Mouse (Mus musculus) kidney, postnatal 25 days (tissue): ENCODE measurements around the gene Phox2b.

Experiments
- DNase-seq, 2 experiments: peaks; one replicate each; pipeline ENCODE4 v3.0.0; 2021; ENCODE audit warnings: mixed read lengths in 2 of 2

Gene Phox2b

GRCm38 (mm10) chr5:67090856-67091255, 8.2 kb downstream of the Phox2b start:
- no peak for DNase-seq

DNA sequence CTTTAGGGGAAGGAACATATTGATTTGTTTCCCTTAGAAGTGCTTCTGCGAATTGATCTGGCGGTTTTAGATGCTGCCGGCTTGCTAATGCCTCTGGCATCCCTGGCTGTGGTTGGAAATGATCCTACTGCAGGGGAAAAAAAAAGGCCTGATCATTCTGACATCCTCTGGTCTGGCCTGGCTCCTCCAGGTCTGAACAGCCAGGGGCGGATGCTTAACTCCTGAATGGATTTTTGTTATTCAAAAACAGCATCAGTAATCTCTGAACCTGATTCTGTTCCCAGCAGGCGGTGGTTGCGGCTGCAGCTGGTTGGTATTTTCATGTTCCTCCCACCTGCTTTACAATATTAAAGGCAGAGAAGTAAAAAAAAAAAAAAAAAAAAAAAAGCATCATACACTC, 16.0 kb downstream of the Phox2b start:
- DNase-seq, result no peak

DNA sequence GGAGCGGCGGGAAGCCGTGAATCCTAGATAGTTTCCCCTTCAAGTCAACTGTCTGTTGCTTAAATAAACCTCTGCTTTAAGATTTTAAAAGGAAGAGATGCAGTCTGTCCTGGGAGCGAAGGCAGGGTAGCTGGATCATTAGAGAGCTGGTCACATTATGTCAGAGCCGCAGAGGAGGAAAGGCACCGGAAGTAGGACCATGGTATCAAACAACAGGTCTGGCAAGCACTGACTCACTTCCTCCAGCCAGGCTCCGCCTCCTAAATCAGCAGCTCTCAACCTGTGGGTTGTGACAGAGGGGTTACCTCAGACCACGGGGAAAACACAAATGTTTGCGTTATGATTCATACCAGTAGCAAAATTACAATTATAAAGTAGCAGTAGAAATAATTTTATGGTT, 35.5 kb downstream of the Phox2b start:
- no peak for DNase-seq

DNA sequence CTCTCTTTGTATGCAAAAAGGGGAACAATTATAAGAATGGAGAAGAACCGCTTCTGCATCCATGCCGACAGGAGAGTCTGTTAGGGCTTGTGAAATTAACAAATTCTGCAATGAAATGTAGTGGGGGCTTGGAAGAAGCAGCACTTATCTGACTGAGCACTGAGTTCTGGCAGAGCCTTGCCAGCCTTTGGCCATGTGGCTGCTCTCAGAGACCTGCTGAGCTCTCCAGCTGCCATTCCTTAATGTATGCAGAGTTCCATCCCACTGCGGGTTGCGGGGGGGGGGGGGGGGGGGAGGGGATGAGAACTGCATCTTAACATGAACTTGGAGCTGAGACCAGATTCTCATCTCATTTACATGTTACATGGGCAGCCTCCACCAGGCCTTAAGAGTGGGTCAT, 38.6 kb downstream of the Phox2b start:
- DNase-seq, result no peak

DNA sequence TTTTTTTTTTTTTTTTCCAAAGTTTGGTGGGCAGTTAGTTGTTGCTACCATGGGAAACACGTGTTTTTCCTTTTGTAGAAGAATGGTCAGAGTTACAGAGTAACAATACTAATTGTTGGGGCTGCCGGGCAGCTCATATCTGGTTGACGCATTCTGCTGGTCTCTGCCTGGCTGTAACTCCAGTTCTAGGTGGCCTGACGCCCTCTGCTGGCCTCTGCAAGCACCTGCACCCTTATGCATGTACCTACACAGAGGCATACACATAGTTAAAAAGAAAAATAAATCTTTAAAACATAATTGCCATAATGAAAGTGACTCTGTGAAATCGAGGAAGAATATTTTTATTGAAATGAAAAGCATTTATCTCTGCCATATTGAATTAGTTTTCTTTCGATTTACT, 41.3 kb downstream of the Phox2b start:
- no peak for DNase-seq

DNA sequence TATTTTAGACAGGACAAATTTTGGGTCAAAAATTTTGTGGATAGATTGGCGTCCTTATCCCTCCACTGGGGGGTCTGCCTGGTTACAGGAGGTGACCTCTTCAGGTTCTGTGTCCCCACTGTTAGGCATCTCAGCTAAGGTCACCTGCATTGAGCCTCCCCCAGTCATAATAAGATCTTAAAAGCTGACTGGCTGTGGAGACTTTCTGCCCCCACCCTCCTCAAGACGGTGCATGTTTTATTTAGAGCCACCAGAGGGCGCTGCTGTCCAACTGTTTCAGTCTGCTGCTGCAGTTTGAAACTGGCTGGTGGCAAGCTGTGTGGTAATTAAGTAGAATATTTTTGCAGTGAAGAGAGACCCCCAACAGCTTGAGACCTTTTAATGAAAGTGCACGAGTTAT, 51.1 kb downstream of the Phox2b start:
- peak in 1 of 2 experiments; percentile 50 for DNase-seq
